Mouse (Mus musculus): ENCODE data around the gene Prss48.

- TF ChIP-seq POLR2A (IDR thresholded peaks at IDR 0.05; ENCODE audit: low read depth, low read length) (no peak), CTCF (IDR thresholded peaks at IDR 0.05; ENCODE audit: borderline replicate concordance, insufficient read depth, low read length) (no peak)
These were observed 35.7 kb upstream of the Prss48 start for GRCm38 (mm10) chr3:86037926-86038484.
